Mouse (Mus musculus) olfactory bulb, adult 2 months (tissue): Measurements from ENCODE around the gene Foxc2.

ENCODE experiments used
- CTCF ChIP-seq: fragments of 200-500 bp; IDR thresholded peaks from 2 replicates; pipeline ENCODE4 v1.5.1; 2012; ENCODE audit warnings: low read depth, mild to moderate bottlenecking, low read length, moderate library complexity; ENCODE audit not compliant: insufficient read depth
- POLR2A ChIP-seq: fragments of 200-500 bp; IDR thresholded peaks from 2 replicates; pipeline ENCODE4 v1.6.1; 2012; ENCODE audit warnings: mild to moderate bottlenecking, low read depth, low read length, moderate library complexity; ENCODE audit not compliant: insufficient read depth

GRCm38 (mm10) chr8:121074108-121074847 is 41.7 kb upstream of the Foxc2 start:
- TF ChIP-seq CTCF (no peak), POLR2A (no peak)
